Mouse (Mus musculus) right cerebral cortex, postnatal 25 days (tissue): Measurements from ENCODE around the gene C9orf72.
"Not testable (repeated sequence)": the region's sequence is repeated elsewhere in the genome, so short reads cannot be mapped to it uniquely, and the experiment has no call there.

Experiments
- DNase-seq: peaks from one replicate; pipeline ENCODE4 v3.0.0; 2022

Gene C9orf72

DNA sequence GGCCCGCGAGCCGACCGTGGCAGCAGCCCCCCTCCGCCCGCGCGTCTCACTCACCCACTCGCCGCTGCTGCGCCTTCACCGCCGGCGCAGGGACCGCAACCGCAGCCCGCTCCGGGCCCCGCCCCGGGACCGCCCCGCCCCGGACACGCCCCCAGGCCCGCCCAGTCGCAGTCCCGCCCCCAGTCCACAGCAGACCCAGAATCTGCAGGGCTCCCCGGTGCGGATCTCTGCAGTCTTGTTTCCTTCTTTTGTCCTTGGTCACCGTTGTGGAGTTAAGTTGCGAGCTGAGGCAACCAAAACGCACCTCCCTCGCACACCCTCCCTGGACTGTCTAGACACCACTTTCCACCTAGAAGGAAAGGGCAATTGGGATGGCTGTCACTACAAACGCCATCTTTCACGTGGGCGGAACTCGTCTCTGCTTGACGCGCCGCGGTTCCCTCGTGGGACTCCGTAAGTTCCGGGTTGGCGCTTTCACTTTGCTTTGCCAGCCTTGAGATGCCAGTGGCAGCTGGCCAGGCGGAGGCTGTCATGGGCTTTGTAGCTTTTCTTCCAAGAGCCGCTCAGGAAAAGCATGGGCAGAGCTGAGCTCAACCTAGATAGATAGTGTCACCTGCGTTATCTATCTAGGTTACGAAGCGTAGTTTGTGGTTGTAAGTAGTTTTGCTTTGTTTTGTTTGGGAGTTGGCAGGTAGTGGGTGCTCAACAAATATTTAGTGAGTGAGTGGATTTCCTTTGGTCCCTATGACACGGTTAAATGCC is at the start of gene C9orf72:
TSS of gene C9orf72 (minus strand) at position 442 of the 762 bp plus-strand sequence.
- peak; percentile 96 for DNase-seq

DNA sequence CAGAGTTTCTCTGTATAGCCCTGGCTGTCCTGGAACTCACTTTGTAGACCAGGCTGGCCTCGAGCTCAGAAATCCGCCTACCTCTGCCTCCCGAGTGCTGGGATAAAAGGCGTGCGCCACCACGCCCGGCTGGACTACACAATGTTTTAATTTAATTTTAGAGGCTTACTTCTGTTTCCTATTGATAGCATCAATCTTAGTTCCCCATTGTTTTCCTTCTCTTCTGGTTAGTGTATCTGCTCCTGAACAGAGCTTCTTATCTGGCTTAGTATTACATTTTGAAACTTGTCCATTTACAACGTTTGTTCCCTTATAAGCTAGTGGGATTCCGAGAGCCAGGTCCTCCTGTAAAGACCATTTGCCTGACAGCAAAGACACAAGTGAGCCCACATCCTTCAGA is 33.0 kb upstream of the C9orf72 start:
- DNase-seq = no peak

DNA sequence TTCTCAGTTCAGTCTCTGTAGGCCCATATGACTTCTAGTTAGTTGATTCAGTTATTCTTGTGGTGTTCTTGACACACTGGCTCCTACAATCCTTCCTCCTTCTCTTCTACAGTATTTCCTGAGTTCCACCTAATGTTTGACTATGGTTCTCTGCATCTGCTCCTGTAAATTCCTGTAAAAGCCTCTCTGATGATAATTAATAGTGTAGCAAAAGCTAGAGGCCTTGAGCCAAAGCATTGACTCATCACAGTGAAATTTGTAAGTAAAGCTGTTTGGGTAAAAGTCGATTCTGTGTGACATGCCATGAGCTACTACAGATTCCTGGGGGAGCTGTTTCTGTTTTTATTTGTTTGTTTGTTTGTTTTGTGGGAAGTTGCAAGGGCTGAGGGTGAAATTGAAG is 18.0 kb upstream of the C9orf72 start:
- DNase-seq = no peak

DNA sequence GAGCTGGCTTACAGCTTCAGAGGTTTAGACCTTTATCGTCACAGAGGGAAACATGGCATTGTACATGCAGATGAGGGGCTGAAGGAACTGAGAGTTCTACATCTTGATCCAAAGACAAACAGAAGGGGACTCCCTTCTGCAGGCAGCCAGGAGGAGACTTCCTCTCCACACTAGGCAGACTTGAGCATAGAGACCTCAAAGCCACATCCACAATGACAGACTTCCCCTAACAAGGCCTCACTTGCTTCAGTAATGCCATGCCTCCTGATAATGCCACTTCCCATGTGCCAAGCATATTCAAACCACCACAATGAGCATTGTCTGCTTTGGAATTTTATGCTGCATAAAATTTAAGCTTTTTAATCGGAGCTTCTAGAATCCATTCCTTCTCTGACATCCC is 15.8 kb upstream of the C9orf72 start:
- no peak for DNase-seq

DNA sequence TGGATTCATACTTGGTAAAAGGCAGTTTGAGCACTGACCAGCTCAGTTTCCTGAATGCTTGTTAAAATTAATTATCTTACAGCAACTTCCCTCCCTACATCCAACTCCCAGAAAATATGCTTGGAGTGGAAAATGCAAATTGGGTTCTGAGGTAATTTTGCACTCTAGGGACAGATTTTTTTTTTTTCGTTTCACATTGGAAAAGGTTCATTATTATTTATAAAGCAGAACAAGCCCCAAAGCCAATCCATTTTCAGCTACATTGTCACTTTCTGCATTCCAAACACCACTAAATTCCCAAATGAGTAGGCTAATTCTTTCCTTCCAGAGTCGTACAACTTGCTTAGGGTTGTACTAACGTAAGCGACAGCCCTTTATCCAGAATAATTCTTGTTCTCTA is 12.7 kb upstream of the C9orf72 start:
- no peak for DNase-seq

DNA sequence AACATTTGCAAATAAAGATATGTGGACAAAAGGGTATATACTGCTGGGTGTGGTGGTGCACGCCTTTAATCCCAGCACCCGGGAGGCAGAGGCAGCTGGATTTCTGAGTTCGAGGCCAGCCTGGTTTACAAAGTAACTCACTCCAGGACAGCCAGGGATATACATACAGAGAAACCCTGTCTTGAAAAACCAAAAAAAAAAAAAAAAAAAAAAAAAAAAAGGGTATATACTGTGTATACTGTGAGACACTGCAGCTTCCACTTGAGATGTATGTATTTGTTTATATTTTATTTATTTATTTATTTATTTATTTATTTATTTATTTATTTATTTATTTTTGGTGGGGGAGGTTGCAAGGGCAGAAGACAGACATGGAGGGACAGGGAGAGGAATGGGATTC is 12.3 kb upstream of the C9orf72 start:
- DNase-seq = not testable (repeated sequence)

DNA sequence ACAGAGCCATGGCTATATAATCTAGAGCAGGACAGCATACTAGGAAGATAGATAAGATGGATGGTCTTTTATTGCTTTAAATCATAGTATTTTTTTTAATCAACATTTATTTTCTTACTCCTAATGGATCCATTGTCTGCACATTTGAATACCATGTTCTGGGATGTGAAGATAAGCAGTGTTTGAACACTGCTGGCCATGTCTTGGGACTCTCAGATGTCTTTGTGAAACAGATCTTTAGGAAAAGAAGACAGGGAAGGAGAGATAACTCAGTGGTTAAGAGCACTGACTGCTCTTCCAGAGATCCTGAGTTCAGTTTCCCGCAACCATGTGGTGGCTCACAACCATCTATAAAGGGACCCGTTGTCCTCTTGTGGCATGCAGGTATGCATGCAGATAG is 10.3 kb upstream of the C9orf72 start:
- no peak for DNase-seq

DNA sequence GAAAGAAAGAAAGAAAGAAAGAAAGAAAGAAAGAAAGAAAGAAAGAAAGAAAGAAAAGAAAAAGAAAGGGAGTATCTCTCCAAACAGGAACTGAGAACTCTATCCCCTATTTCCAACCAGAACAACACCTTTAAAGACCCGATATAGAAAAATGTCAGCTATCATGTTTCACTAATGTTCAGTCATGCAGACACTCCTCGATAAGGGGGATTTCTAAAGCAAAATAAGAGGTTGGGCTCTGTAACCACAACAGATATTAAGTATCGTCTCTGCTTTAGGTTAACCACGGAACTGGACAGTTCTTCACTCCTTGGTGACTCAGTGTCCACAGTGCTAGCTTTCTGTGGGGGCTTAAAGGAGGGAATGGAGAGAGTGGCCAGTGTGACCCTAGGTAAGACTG is 2.3 kb upstream of the C9orf72 start:
- no peak for DNase-seq

DNA sequence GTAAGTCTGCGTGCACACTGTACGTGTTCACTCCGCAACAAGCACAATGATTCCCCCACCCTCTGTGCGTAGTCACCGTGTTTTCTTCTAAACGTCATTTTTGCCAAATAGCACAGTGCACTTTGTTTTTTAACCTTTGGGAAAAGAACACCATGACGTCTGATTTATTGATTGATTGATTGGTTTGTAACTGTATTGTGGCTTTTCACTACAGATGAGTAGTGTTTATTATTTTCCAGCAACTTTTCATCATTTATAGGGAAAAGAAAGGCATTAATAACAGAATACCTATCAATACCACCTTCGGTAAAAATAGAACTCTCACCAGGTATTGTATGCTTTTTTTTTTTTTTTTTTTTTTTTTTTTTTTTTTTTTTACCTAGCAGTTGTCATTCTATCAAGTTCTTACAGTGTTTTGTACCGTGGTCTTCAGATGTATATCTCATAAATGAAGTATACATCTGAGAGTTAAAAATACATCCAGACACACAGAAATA is 569 bp upstream of the C9orf72 start:
- DNase-seq = no peak

DNA sequence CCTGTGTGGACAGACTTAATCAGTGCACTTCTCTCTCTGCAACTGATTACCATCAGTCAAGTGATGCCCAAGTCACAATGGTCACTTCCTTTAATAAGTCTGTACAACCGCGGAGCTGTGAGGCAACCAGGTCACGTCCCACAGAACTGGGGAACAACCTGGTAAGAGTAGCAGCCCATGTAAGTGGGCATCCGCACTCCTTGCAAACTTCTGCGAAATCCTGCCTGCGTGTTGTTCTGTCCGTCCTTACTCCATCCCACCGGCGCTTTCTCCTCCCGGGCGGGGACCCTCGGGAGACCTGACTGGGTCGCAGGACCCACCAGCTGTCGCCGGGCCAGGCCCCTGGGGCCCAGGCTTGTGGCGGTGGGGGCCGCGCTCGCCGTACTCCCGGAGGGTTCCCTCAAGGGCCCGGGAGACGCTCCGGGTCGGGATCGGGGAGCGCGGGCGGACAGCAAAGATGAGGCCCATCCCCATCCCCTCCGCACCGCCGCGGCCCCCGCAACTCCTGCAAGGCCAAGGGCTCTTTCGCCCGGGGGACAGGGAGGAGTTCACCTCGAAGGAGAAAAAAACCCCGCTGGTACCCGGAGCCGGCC is 738 bp downstream of the C9orf72 start:
- DNase-seq = no peak

DNA sequence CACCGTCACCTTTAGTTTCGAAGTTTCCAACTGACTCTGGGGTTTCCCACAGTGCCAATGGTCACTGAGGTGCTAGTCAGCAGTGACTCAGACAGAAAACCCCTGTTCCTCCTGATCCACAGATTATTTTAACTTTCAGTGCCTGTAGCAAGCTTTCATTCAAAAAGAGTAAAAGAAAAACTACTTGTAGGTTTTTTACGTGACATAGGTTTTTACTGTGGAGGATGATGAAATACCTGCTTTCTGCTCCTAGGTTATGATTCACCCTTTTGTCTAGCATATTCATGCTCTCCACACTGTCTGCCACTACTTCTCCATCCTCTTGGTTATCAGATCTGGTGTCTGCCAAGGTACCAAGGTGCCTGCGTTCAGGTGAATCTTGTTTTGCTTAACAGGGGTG is 1.9 kb downstream of the C9orf72 start:
- DNase-seq = no peak

DNA sequence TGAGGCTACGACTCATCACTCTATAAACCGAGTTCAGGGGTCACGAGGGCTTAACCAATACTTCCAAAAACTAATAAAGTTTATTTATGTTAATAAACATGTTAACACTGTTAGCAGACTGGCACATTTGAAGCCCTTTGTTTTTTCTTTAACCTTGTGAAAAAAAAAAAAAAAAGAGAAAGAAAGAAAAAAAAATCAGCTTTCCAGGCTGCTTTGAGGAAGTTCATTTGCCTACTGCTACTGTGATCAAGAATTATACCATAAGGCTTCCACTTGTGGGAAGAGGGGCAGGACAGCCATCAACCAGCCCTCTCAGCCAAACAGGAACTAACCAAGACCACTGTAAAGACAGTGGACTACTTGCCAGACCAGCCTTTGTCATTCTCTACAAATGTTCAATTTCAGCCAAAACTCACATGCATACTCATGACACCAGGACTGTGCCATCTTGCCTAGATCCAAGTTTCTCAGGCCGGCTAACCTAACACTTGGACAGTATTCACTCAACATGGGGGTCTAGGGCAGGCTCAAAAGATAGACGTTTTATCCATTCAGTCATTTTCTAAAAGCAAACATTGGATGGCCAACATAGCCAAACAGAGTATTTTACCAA is 2.5 kb downstream of the C9orf72 start:
- no peak for DNase-seq

DNA sequence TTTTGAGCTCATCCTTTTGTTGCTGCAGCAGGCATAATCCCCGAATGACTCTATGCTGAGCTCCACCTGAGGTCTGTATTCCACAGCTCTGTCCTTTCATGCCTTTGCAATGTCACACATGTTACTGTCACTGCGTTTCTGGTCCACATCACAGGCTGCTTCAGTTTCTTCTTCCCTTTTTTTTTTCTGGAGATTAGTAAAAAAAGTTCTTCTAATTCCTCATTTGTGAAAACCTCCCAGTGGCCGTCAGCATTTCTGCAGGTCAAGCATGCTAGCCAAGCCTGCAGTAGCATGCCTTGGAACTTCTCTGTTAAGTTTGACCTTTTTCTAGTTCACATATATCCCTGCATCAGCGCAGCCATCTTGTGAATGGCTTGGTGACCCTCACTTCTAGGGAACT is 4.1 kb downstream of the C9orf72 start:
- DNase-seq = no peak

DNA sequence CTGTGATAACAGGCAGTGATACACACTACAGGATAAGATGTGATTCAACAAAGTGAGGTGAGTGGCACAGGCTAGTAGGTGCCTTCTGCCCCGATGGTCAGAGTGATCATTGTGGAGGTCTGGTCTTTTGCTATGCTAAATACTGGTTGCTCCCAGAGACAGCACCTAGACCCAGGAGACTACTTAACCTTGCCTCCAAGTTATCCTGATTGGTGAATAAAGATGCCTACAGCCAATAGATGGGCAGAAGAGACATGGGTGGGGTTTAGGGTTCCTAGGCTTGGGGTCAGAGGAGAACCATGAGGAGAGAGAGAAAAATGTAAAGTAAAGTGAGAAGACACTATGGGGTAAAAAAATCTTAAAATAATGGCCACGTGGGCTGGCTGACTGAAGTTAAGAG is 4.8 kb downstream of the C9orf72 start:
- DNase-seq = no peak

DNA sequence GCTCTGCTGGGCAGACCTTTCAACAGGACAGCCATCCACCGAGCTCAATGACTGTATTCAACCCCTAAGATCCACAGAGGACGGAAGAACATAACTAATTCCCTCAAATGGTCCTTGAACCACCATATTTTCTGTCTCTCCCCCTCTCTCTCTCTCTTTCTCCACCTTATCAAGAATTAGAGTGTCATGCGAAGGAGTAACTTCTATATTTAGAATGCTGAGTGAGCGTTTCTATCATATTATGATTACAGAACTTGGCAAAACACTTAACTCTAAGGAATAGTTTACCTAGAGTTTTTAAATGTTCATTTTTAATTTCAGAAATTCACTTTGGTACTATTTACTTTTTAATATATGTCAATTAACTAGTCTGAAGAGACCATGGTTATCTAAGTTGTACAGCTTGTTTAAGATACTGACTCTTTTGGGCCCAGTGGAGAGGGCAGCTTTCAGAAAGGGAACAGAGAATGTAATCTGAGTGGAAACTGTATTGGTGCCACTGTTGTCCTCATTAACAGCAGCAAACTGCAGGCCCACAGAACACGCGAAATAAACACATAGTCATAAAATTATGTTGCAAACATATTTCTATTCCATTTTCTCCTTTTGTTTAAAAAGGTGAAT is 5.8 kb downstream of the C9orf72 start:
- DNase-seq = no peak

DNA sequence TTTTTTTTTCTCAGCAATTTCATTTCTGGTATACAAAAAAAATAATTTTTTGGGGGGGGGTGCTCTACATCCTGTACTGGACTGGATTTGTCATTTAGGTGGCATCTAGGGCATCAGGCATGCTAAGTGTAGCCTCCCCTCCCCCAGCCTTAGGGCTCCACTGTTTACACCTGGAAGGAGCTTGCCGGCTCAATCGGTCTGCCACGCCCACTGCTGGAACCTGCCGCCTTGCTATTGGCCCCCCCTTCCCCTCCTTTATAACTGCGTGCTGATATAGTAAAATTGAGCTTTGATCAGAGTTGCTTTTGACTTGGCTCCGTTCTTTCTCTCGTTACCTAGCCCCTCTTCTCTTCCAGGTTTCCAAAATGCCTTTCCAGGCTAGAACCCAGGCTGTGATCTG is 21.3 kb downstream of the C9orf72 start:
- no peak for DNase-seq

DNA sequence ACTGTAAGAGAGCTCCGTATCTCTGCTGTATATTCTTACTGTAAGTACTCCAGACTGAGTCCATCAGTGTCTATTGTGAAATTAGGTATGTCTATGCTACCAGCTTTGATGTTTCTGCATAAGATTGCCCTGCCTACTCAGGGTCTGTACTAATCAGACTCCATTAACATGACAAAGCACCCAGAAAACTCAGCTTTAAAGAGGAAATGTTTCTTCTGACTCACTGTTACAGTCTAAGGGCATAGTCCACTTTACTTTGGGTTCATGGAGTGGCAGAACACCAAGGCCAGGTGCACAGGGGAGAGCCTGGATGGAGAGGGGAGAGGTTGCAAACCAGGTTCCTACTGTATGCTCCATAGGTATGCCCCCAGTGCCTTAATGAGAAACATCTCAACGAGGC is 22.3 kb downstream of the C9orf72 start:
- DNase-seq = no peak

DNA sequence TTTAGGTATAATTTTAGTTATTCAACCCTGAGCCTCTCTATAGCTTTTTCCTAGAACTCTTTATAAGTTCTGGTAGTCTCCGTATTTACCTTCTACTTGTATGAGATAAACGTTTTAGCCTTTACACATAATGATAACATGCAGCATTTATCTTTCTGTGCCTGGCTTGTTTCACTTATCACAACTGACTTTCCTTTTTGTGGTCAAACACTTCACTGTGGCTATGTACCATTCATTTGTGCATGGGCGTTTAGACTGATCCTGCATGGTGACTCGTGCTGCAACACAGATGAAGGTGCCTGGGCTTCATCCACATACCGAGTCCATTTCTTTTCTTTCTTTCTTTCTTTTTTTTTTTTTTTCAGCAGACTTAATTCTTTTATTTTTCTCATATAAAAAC is 24.3 kb downstream of the C9orf72 start:
- DNase-seq = no peak

DNA sequence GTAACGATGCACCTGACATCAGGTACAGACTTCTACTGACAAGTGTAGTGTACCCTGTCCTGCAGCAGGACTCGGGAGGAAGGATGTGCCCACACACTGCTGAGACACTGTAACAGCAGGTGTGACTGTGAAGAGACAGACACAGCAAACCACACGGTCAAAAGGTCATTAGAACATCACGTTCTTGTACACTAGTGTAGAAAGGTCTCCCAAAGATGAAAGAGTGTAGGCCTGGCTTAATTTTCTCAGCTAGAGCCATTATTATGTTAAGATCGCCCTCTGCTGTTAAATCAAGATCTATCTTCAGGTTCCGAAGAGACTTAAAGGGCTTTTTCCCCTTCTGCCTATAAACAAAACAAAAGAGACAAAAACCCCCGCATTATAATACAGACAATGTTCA is 33.2 kb downstream of the C9orf72 start:
- DNase-seq = no peak

DNA sequence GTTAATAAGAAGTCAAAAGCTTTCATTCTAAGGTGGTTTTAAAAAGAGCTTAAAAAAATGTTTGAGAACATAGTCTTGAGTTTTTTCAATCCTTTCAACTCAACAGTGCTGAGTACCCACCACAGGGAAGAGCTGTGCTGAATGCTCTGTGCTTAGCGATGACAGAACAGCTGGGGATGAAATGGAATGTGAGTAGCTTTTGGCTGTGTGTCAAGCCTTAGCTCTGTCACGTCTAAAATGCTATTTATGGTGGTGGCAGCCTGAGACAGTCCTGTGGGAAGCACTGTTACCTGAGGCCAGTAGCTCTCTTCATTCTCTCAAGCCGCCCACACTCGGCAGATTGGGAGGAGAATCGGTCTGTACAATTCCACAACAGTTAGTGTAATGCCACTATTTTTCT is 36.2 kb downstream of the C9orf72 start:
- DNase-seq = no peak

DNA sequence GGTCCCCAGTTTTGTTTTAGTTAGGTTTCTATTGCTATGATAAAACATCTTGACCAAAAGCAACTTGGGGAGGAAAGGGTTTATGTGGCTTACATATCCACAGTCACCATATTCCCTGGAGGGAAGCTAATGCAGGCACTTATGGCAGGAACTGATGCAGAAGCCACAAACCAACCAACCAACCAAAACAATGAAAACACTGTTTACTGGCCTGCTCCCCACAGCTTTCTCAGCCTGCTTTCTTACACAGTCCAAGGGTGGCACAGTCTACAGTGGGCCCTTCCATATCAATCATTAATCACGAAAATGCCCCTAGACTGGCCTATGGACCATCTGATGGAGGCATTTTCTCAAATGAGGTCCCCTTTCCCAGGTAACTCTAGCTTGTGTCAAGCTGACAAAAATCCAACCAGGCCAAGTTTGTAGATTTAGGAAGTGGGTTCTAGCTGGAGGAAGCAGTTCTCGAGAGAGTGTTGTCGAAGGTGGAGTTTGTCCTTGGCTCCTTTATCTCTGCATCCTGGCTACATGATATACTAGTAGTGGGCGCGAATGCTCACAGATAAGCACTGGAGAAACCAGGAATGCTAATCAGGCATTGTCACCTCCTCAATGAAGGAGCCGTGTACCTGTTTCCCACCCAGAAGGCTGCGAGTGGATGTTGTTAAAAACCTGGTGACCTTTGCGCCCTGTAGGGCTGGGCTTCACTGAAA is 38.2 kb downstream of the C9orf72 start:
- no peak for DNase-seq

DNA sequence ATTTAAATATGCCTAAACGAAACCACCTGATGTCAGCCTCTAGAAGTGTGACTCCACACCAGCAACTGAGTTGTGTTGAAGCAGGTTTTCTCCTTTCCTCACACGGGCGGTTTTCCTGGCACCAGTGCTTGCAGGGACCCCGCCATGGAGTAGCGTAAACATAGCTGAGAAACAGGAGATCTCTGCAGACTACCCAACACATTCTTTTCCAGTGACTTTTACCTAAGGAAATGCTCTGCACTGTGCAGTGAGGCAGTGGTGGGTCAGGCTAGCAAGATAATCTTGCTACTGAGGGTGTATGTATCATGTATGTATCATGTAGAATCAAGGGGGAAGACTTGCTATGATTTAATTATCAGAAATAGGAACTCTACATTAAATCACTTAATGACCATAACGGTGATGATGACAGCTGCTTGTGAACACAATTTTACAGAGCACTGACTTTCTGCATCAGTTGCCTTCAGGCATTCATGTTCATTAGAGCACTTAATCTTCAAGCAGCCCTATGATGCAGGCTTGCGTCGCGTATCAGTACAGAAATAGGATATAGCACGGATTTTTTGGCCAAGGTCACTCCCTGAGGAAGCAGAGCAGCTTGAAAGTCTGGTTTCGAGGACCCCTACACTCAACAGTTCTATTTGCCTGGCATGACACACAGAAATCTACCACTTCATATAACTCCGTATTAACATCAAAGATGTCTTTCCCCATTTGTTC is 47.9 kb downstream of the C9orf72 start:
- DNase-seq = no peak

DNA sequence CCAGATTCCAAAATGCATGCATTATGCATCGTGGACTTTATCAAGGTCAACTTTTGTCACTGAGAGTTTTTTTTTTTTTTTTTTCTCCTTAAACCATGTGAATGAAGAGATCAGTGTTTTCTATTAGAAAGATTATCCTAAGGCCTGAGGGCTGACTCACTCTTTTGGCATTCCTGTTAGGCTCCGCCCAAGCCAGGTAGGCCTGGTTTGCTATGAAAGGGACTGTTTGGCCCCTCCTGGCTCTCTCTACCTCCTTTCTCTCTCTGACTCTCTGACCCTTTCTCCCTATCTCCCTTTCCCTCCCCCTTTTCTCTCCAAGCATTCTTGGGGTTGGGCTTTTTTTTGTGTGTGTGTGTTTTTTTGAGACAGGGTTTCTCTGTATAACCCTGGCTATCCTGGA is 50.4 kb downstream of the C9orf72 start:
- no peak for DNase-seq
